ENCODE assay signal across 25 mouse cellular contexts in the genomic region with DNA sequence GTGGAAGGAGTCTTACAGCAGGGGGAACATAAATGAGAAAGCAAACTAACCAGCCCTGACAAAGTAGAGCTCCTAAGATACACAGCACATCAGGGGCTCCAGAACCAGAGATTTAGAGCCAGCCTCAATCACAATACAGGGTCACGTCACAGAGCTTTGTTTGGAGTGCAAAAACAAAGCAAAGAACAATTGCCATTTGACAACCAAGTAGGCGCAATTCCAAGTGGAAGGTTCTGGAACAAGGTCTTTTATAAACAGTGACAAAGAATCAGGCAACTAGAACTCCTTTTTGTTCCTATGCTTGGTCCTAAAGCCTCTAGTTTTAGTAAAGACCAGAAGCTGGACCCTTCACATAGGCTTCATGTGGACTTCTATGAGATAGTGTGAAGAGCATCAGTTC.
DNase-seq lines count a peak whose midpoint lies in the region; ATAC-seq lines count a peak whose summit lies in the region.
"Had no signal": no experiment of that assay in that cellular context is flagged by ENCODE, and none has a peak within 500 bp of the region (broad histone marks: within the 10 kb centered on the region; RNA-seq: fewer than 3 reads in every experiment).

No protein-coding gene starts in this region.

- peak; percentile 36; the same call in 1 of the 2 replicates for ATAC-seq in frontal cortex, adult (ENCODE audit: low TSS enrichment)
- no peak for ATAC-seq in midbrain, embryonic 11.5 days (ENCODE audit: low FRiP score)
- ATAC-seq: activated CD4-positive, CD25-positive, alpha-beta regulatory T cell, adult 4 months; forebrain, embryonic 15.5 days had no signal

- H3K9me3 ChIP-seq in midbrain, embryonic 11.5 days (ENCODE audit: control insufficient read depth, low read length) = no peaks in the 10 kb centered on the region
- H3K9me3 ChIP-seq in midbrain, embryonic 10.5 days (replicated peaks) = no peaks in the 10 kb centered on the region
- H3K9me3 ChIP-seq: embryonic facial prominence, embryonic 10.5 days; embryonic facial prominence, embryonic 13.5 days; forebrain, embryonic 12.5 days; forebrain, embryonic 15.5 days; hindbrain, embryonic 12.5 days; hindbrain, embryonic 15.5 days had no signal

- H3K27me3 ChIP-seq in midbrain, embryonic 11.5 days (ENCODE audit: control insufficient read depth, insufficient read depth, low read length) = no peaks in the 10 kb centered on the region
- no peaks in the 10 kb centered on the region for H3K27me3 ChIP-seq in midbrain, embryonic 10.5 days (ENCODE audit: low read depth, poor library complexity, severe bottlenecking)
- H3K27me3 ChIP-seq: embryonic facial prominence, embryonic 13.5 days; forebrain, embryonic 12.5 days; forebrain, embryonic 15.5 days; hindbrain, embryonic 12.5 days; hindbrain, embryonic 15.5 days had no signal

- DNase-seq in frontal cortex, postnatal 10 days (ENCODE audit: low spot score in 2 of 2) = no peak
- peak; percentile 69 for DNase-seq in layer of hippocampus, adult 9-11 months
- DNase-seq in layer of hippocampus, adult 9-10 months (ENCODE audit: low spot score) = no peak
- DNase-seq in midbrain, embryonic 11.5 days (ENCODE audit: low spot score, missing footprints) = peak; percentile 28
- DNase-seq in midbrain, embryonic 10.5 days (ENCODE audit: low spot score) = no peak
- no peak for DNase-seq in spleen, postnatal 4 days (ENCODE audit: low spot score in 2 of 2)
- DNase-seq: adrenal gland, postnatal 10 days; adrenal gland, postnatal 36 days; cerebellum, adult 11 months; cerebellum, adult 9-11 months; cerebellum, postnatal 25 days; embryo, embryonic 11 days; gastrocnemius, adult 2 months; gastrocnemius, postnatal 14 days; heart, adult 11 months had no signal

- H3K4me1 ChIP-seq in midbrain, embryonic 11.5 days (ENCODE audit: control insufficient read depth, insufficient read depth, low read length) = no peaks in the 10 kb centered on the region
- no peaks in the 10 kb centered on the region for H3K4me1 ChIP-seq in midbrain, embryonic 10.5 days
- H3K4me1 ChIP-seq: embryonic facial prominence, embryonic 10.5 days; embryonic facial prominence, embryonic 13.5 days; forebrain, embryonic 12.5 days; forebrain, embryonic 15.5 days; hindbrain, embryonic 12.5 days; hindbrain, embryonic 15.5 days had no signal

- WGBS in midbrain, embryonic 11.5 days = 66% methylated on average over 2 of the region's 2 CpGs
- 60% methylated on average over 2 of the region's 2 CpGs for WGBS in midbrain, embryonic 10.5 days

- no peak overlapping the region for H3K9ac ChIP-seq in midbrain, embryonic 11.5 days (ENCODE audit: low read length)
- H3K9ac ChIP-seq: embryonic facial prominence, embryonic 13.5 days; forebrain, embryonic 12.5 days; forebrain, embryonic 15.5 days; hindbrain, embryonic 12.5 days; hindbrain, embryonic 15.5 days had no signal

- H3K4me3 ChIP-seq in midbrain, embryonic 11.5 days (ENCODE audit: low read depth, low read length) = no peak overlapping the region
- H3K4me3 ChIP-seq in midbrain, embryonic 10.5 days = no peak overlapping the region
- H3K4me3 ChIP-seq: embryonic facial prominence, embryonic 10.5 days; embryonic facial prominence, embryonic 13.5 days; erythroblast, embryonic 14.5 days; forebrain, embryonic 12.5 days; forebrain, embryonic 15.5 days; gastrocnemius, adult 2 months; hindbrain, embryonic 12.5 days; hindbrain, embryonic 15.5 days had no signal

- no peak overlapping the region for H3K4me2 ChIP-seq in midbrain, embryonic 11.5 days
- H3K4me2 ChIP-seq: embryonic facial prominence, embryonic 13.5 days; forebrain, embryonic 12.5 days; forebrain, embryonic 15.5 days; heart, embryonic 11.5 days; hindbrain, embryonic 12.5 days; hindbrain, embryonic 15.5 days had no signal

- no peaks in the 10 kb centered on the region for H3K36me3 ChIP-seq in midbrain, embryonic 11.5 days (ENCODE audit: control insufficient read depth, insufficient read depth, low read length)
- H3K36me3 ChIP-seq in midbrain, embryonic 10.5 days = no peaks in the 10 kb centered on the region
- H3K36me3 ChIP-seq: embryonic facial prominence, embryonic 10.5 days; embryonic facial prominence, embryonic 13.5 days; forebrain, embryonic 12.5 days; forebrain, embryonic 15.5 days; hindbrain, embryonic 12.5 days; hindbrain, embryonic 15.5 days had no signal

- H3K27ac ChIP-seq in midbrain, embryonic 11.5 days (ENCODE audit: low read depth, low read length) = no peak overlapping the region
- no peak overlapping the region for H3K27ac ChIP-seq in midbrain, embryonic 10.5 days (replicated peaks)
- H3K27ac ChIP-seq: embryonic facial prominence, embryonic 10.5 days; embryonic facial prominence, embryonic 13.5 days; forebrain, embryonic 12.5 days; forebrain, embryonic 15.5 days; gastrocnemius, adult 2 months; hindbrain, embryonic 12.5 days; hindbrain, embryonic 15.5 days had no signal

Comparison
In these comparisons a context has a peak if more than half of its experiments do, and no peak if none do; other contexts are left out.
1. DNase-seq: peak in layer of hippocampus, adult 9-11 months (single experiment) and midbrain, embryonic 11.5 days (single experiment); none in frontal cortex, postnatal 10 days (0 of 2), layer of hippocampus, adult 9-10 months (single experiment), midbrain, embryonic 10.5 days (single experiment) and spleen, postnatal 4 days (0 of 2).